Mouse (Mus musculus): Measurements from ENCODE around the gene U2surp.

GRCm38 (mm10) chr9:95493393-95493792 is 18.4 kb downstream of the U2surp start:
- TF ChIP-seq CTCF (IDR thresholded peaks at IDR 0.05; ENCODE audit: low read depth, low read length): no peak
- TF ChIP-seq POLR2A (IDR thresholded peaks at IDR 0.05; ENCODE audit: borderline replicate concordance, low read depth, low read length): no peak

All from bone marrow macrophage, adult 2 months (primary cell).